Mouse (Mus musculus): Measurements from ENCODE around the gene Clec9a. TPM values are rescaled to one million over a fixed set of nuclear protein-coding genes. Genes with fewer than 3 reads are reported as not detected.

The Clec9a gene
- polyA plus RNA-seq, 1 experiment from 2014 or later: 0.12 TPM

GRCm38 (mm10) chr6:129393732-129394131, 14.9 kb upstream of the Clec9a start:
- ATAC-seq (ENCODE audit: low FRiP score): peak; percentile 46; the same call in 1 of the 2 replicates
- no peaks in the 10 kb centered on the region for H3K4me1 ChIP-seq
- H3K27me3 ChIP-seq: no peaks in the 10 kb centered on the region
- WGBS: 75% methylated on average over 6 of the region's 6 CpGs
- H3K9me3 ChIP-seq (replicated peaks): no peaks in the 10 kb centered on the region
- no peak overlapping the region for H3K9ac ChIP-seq
- H3K36me3 ChIP-seq: no peaks in the 10 kb centered on the region
- no peak overlapping the region for H3K4me2 ChIP-seq (replicated peaks)
- no peak overlapping the region for H3K4me3 ChIP-seq
- no peak overlapping the region for H3K27ac ChIP-seq

- Histone ChIP-seq H3K9me3 (replicated peaks) (no peaks in the 10 kb centered on the region), H3K9ac (no peak within 1 kb of the TSS), H3K4me2 (replicated peaks) (no peak within 1 kb of the TSS), H3K27me3 (no peaks in the 10 kb centered on the region), H3K4me1 (no peaks in the 10 kb centered on the region), H3K36me3 (no peaks in the 10 kb centered on the region), H3K4me3 (no peak within 1 kb of the TSS), H3K27ac (no peak within 1 kb of the TSS)
- 83% methylated on average over 8 of the region's 8 CpGs for WGBS
- no peak for ATAC-seq (ENCODE audit: low FRiP score)
Measured at GRCm38 (mm10) chr6:129396997-129397396, 11.7 kb upstream of the Clec9a start, which contains the start of gene Clec1b. TSS of gene Clec1b (plus strand) at chr6:129397297.

GRCm38 (mm10) chr6:129399945-129400344, 8.7 kb upstream of the Clec9a start:
- H3K36me3 ChIP-seq: no peaks in the 10 kb centered on the region
- H3K27ac ChIP-seq: no peak overlapping the region
- H3K4me3 ChIP-seq: no peak overlapping the region
- H3K27me3 ChIP-seq: no peaks in the 10 kb centered on the region
- no peaks in the 10 kb centered on the region for H3K9me3 ChIP-seq (replicated peaks)
- no peak overlapping the region for H3K4me2 ChIP-seq (replicated peaks)
- H3K4me1 ChIP-seq: no peaks in the 10 kb centered on the region
- no peak for ATAC-seq (ENCODE audit: low FRiP score)
- H3K9ac ChIP-seq: no peak overlapping the region
- 61% methylated on average over 6 of the region's 6 CpGs for WGBS

GRCm38 (mm10) chr6:129402404-129402803, 6.3 kb upstream of the Clec9a start:
- no peaks in the 10 kb centered on the region for H3K9me3 ChIP-seq (replicated peaks)
- WGBS: 86% methylated on average over 2 of the region's 2 CpGs
- no peak overlapping the region for H3K4me2 ChIP-seq (replicated peaks)
- ATAC-seq (ENCODE audit: low FRiP score): no peak
- H3K4me3 ChIP-seq: no peak overlapping the region
- no peaks in the 10 kb centered on the region for H3K4me1 ChIP-seq
- H3K9ac ChIP-seq: no peak overlapping the region
- no peaks in the 10 kb centered on the region for H3K36me3 ChIP-seq
- no peak overlapping the region for H3K27ac ChIP-seq
- no peaks in the 10 kb centered on the region for H3K27me3 ChIP-seq

- no peaks in the 10 kb centered on the region for H3K9me3 ChIP-seq (replicated peaks)
- no peak overlapping the region for H3K27ac ChIP-seq
- WGBS: 90% methylated on average over 6 of the region's 6 CpGs
- no peak overlapping the region for H3K4me3 ChIP-seq
- no peaks in the 10 kb centered on the region for H3K27me3 ChIP-seq
- no peaks in the 10 kb centered on the region for H3K4me1 ChIP-seq
- no peak overlapping the region for H3K9ac ChIP-seq
- no peak for ATAC-seq (ENCODE audit: low FRiP score)
- H3K4me2 ChIP-seq (replicated peaks): no peak overlapping the region
- no peaks in the 10 kb centered on the region for H3K36me3 ChIP-seq
Measured at GRCm38 (mm10) chr6:129403391-129403790, 5.3 kb upstream of the Clec9a start.

GRCm38 (mm10) chr6:129405999-129406398, 2.7 kb upstream of the Clec9a start:
- no peak for ATAC-seq (ENCODE audit: low FRiP score)
- Histone ChIP-seq H3K27ac (no peak overlapping the region), H3K4me3 (no peak overlapping the region), H3K4me1 (no peaks in the 10 kb centered on the region), H3K9ac (no peak overlapping the region), H3K36me3 (no peaks in the 10 kb centered on the region), H3K27me3 (no peaks in the 10 kb centered on the region), H3K4me2 (replicated peaks) (no peak overlapping the region), H3K9me3 (replicated peaks) (no peaks in the 10 kb centered on the region)

GRCm38 (mm10) chr6:129407324-129407723, 1.3 kb upstream of the Clec9a start:
- no peaks in the 10 kb centered on the region for H3K4me1 ChIP-seq
- no peaks in the 10 kb centered on the region for H3K27me3 ChIP-seq
- no peak overlapping the region for H3K9ac ChIP-seq
- H3K4me2 ChIP-seq (replicated peaks): no peak overlapping the region
- no peak for ATAC-seq (ENCODE audit: low FRiP score)
- no peaks in the 10 kb centered on the region for H3K9me3 ChIP-seq (replicated peaks)
- WGBS: 47% methylated on average over 2 of the region's 2 CpGs
- H3K36me3 ChIP-seq: no peaks in the 10 kb centered on the region
- no peak overlapping the region for H3K27ac ChIP-seq
- no peak overlapping the region for H3K4me3 ChIP-seq

- Histone ChIP-seq H3K27me3 (no peaks in the 10 kb centered on the region), H3K9me3 (replicated peaks) (no peaks in the 10 kb centered on the region), H3K4me2 (replicated peaks) (no peak overlapping the region), H3K36me3 (no peaks in the 10 kb centered on the region), H3K4me3 (no peak overlapping the region), H3K4me1 (no peaks in the 10 kb centered on the region), H3K9ac (no peak overlapping the region), H3K27ac (no peak overlapping the region)
- 80% methylated on average over 1 of the region's 1 CpGs for WGBS
- no peak for ATAC-seq (ENCODE audit: low FRiP score)
Measured at GRCm38 (mm10) chr6:129414177-129414576, 5.5 kb downstream of the Clec9a start.

- H3K27ac ChIP-seq: no peak overlapping the region
- WGBS: 89% methylated on average over 3 of the region's 3 CpGs
- no peak for ATAC-seq (ENCODE audit: low FRiP score)
- no peaks in the 10 kb centered on the region for H3K27me3 ChIP-seq
- no peaks in the 10 kb centered on the region for H3K9me3 ChIP-seq (replicated peaks)
- H3K4me3 ChIP-seq: no peak overlapping the region
- no peak overlapping the region for H3K4me2 ChIP-seq (replicated peaks)
- H3K9ac ChIP-seq: no peak overlapping the region
- H3K36me3 ChIP-seq: no peaks in the 10 kb centered on the region
- H3K4me1 ChIP-seq: peaks cover 3% of the 10 kb centered on the region
Measured at GRCm38 (mm10) chr6:129422311-129422710, 13.6 kb downstream of the Clec9a start.

- no peaks in the 10 kb centered on the region for H3K36me3 ChIP-seq
- H3K27ac ChIP-seq: no peak overlapping the region
- H3K27me3 ChIP-seq: no peaks in the 10 kb centered on the region
- H3K9me3 ChIP-seq (replicated peaks): no peaks in the 10 kb centered on the region
- H3K4me3 ChIP-seq: no peak overlapping the region
- H3K4me2 ChIP-seq (replicated peaks): no peak overlapping the region
- ATAC-seq (ENCODE audit: low FRiP score): peak; percentile 11; the same call in 1 of the 2 replicates
- H3K4me1 ChIP-seq: peaks cover 3% of the 10 kb centered on the region
- H3K9ac ChIP-seq: no peak overlapping the region
- WGBS: 82% methylated on average over 4 of the region's 4 CpGs
Measured at GRCm38 (mm10) chr6:129423040-129423733, 14.5 kb downstream of the Clec9a start.

GRCm38 (mm10) chr6:129423734-129424072, 15.0 kb downstream of the Clec9a start:
- Histone ChIP-seq H3K4me1 (peaks cover 3% of the 10 kb centered on the region), H3K36me3 (no peaks in the 10 kb centered on the region), H3K27me3 (no peaks in the 10 kb centered on the region), H3K9me3 (replicated peaks) (no peaks in the 10 kb centered on the region), H3K9ac (no peak overlapping the region), H3K4me2 (replicated peaks) (no peak overlapping the region), H3K4me3 (no peak overlapping the region), H3K27ac (no peak overlapping the region)
- 12% methylated on average over 1 of the region's 1 CpGs for WGBS
- peak; percentile 86 for ATAC-seq (ENCODE audit: low FRiP score)

- WGBS: 67% methylated on average over 5 of the region's 5 CpGs
- Histone ChIP-seq H3K9me3 (replicated peaks) (no peaks in the 10 kb centered on the region), H3K36me3 (no peaks in the 10 kb centered on the region), H3K4me1 (peaks cover 3% of the 10 kb centered on the region), H3K4me3 (no peak overlapping the region), H3K27ac (no peak overlapping the region), H3K4me2 (replicated peaks) (no peak overlapping the region), H3K9ac (no peak overlapping the region), H3K27me3 (no peaks in the 10 kb centered on the region)
- no peak for ATAC-seq (ENCODE audit: low FRiP score)
Measured at GRCm38 (mm10) chr6:129425217-129425616, 16.6 kb downstream of the Clec9a start.

GRCm38 (mm10) chr6:129425812-129426211, 17.1 kb downstream of the Clec9a start:
- H3K27ac ChIP-seq: no peak overlapping the region
- no peak overlapping the region for H3K4me2 ChIP-seq (replicated peaks)
- no peak overlapping the region for H3K4me3 ChIP-seq
- no peaks in the 10 kb centered on the region for H3K9me3 ChIP-seq (replicated peaks)
- no peak for ATAC-seq (ENCODE audit: low FRiP score)
- H3K36me3 ChIP-seq: no peaks in the 10 kb centered on the region
- 46% methylated on average over 5 of the region's 5 CpGs for WGBS
- H3K4me1 ChIP-seq: peaks cover 3% of the 10 kb centered on the region
- no peak overlapping the region for H3K9ac ChIP-seq
- no peaks in the 10 kb centered on the region for H3K27me3 ChIP-seq
